Mouse (Mus musculus) lung, adult 18-20 months (tissue): Measurements from ENCODE around the gene Mfap4.

Source experiments
- DNase-seq, 2 experiments: peaks; one replicate each; pipeline ENCODE4 v3.0.0; 2022; ENCODE audit warnings: mixed read lengths in 2 of 2

The Mfap4 gene

DNA sequence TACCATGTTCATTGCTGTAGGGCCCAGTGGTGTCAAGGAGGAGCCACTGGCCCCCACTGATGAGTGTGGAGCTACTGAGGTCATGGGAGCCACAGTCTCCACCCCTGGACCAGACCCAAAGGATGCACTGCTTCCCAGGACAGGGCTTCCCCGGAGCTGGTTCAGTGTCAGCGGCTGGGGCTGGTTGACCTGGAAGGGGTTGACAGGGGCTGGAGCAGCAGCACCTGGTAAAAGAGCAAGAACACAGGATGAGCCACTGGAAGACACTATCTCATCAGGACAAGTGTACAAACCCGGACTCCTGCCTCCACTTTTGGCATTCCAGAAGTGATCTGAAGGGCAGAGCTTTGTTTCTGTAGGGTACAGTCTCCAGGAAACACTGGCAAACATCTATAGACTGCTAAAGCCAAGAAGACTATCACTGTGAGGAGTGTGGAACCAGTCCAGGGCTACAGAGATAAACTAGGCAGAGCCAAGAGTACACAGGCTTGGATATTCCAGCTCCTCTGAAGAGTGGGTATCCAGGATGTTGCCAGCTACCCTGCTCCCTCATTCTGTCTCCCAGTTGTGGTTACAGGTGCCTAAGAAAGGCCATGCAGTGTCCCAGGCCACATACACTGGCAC is 34.4 kb downstream of the Mfap4 start:
- DNase-seq: no peak

DNA sequence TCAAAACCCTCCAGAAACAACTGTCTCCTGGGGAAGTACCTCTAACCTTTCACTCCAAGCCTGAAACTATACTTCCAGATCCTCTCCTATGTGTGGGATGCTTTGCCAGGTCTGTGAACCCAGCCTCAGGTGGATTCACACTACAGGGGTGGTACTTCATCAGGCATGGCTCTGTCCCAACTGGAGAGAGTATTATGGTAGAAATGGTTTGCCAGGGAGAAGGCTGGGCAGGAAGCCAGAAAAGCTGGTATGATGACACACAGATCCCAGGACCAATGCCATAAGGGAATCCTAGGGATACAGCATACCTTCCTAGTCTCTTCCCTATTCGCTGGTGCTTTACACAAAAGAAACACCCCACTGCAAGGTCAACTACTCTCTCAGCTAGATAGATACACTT is 41.6 kb downstream of the Mfap4 start:
- DNase-seq: peak in 1 of 2 experiments; percentile 30

DNA sequence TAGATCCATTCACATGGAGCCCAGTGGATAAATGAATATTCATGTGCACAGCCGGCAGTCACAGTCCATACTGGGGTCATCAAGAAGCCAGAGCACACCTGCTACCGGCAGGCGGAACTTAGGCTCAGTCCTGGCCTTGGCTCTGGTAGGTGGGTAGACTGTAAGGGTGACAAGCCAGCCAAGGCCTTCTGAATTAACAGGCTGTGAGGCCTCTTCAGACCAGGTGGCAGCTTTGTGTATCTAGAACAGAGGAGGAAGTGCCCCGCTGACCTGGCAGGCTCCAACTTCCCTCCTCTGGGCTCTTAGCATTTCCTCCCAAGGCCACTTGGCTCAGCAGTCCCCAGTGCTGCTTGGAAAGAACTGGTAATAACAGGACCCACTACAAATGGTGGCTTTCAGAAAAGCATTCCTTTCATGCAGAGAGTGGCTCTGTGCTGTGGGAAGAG is 44.1 kb downstream of the Mfap4 start:
- DNase-seq: peak; percentile 71 to 80

DNA sequence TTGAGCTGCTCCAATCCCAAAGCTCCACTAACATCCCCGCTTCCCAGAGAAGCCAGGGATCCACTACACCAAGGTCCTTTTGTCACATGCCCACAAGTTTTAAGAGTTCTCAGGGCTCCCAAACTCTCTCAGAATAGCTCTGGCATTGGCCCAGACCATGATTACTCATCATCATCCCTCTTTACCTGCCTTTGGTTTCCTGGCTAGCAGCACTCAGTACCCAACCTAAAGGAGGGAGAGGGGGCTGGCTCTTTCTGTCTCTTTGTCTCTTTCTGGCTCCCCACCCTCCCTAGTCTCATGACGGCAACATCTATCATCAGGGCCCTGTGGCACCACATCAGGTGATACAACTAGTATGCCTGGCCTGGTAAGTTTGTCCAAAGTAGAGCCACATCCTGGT is 47.6 kb downstream of the Mfap4 start:
- peak; percentile 52 to 70 for DNase-seq

DNA sequence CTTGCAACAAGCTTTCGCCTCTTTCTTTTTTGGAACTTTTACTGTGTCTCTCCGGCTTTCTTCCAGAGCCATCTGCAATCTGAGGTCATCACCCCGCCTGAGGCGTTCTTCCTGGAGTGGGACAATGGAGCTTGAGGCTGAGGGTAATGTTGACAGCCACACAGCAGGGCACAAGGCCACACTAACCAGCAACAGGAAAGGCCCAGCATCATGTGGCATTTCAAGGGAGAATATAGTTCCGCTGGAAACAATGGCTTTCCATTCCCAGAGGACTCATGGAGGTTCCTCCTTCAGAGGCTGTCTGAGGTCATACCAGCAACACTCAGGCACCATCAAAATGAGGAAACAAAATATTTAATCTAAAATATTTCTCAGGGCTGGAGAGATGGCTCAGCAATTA is 48.3 kb downstream of the Mfap4 start:
- peak; percentile 71 to 76 for DNase-seq

DNA sequence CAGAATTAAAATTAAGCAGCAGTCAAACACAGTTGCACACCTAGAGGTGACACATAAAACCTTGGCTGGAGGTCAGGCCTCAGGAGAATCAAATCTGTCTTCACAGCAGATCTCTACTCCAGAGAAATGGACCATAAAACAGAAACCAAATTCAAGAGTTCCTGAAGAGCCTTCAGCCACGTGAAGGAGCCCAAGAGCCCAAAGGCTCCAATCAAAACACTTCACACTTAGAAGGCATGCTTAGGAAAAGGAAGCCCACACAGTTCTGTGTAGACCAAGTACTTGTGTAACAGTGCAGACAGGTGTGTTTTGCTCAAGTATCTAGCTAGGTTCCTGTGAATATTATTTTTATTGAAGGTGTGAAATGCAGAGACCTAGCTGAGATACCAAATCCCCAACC is 50.3 kb downstream of the Mfap4 start:
- peak; percentile 40 to 56 for DNase-seq

DNA sequence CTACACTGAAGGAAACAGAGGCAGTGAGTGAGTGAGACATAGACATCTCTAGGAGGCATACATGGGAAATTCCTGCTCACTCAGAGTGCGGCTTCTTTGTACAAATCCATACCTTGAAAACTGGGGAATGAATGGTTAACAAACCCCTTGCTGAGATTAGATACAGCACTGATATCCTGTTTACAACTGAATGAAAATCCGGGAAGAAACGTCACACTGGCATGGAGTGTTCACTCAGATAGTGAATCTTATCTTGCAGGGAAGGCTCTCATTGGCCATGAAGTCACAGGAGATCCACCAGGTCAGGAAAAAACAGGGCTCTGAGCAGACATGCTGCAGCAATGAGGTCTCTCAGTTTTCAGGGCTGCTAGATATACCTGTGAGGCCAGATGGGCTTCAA is 51.7 kb downstream of the Mfap4 start:
- peak in 1 of 2 experiments; percentile 29 for DNase-seq

DNA sequence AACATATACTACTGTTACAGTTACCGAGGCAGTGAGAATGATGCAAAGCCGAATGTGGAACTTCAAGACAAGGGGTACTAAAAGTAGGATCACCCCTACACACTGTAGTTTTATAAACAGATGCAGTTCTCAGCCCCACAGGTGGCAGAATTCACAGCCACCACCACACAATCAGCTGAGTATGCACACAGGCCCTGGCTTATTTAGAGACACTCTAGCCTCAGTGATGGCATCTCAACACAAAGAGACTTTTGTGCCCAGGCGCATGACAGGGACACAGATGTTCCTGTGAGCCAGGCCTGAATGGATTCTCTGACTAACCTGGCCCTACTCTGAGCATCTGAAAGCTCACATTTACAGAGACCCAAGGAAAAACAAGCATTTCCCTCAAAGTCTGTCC is 52.1 kb downstream of the Mfap4 start:
- no peak for DNase-seq
